Mouse (Mus musculus) heart, adult 2 months (tissue): ENCODE data around the gene Ubqln1. TPM values are rescaled to one million over a fixed set of nuclear protein-coding genes. Genes with fewer than 3 reads are reported as not detected.

Experiments used
- DNase-seq, 2 experiments: peaks; one replicate each; pipeline ENCODE4 v3.0.0; 2021
- H3K27ac ChIP-seq: fragments of 200-600 bp; 2 replicates; pipeline ENCODE4 v1.8.1; 2022
- H3K27me3 ChIP-seq: fragments of 200-500 bp; 2 replicates; pipeline ENCODE4 v1.6.1; 2012; ENCODE audit warnings: mild to moderate bottlenecking, low read length, inconsistent platforms, mixed read lengths; ENCODE audit not compliant: control insufficient read depth, insufficient read depth
- H3K36me3 ChIP-seq: fragments of 200-500 bp; 2 replicates; pipeline ENCODE4 v1.6.1; 2012; ENCODE audit warnings: low read length, inconsistent platforms; ENCODE audit not compliant: control insufficient read depth, insufficient read depth
- H3K4me1 ChIP-seq: fragments of 200-500 bp; 2 replicates; pipeline ENCODE4 v1.6.1; 2011; ENCODE audit warnings: low read length; ENCODE audit not compliant: control insufficient read depth, insufficient read depth
- H3K4me3 ChIP-seq: fragments of 200-600 bp; 2 replicates; pipeline ENCODE4 v1.8.1; 2022
- H3K79me2 ChIP-seq: fragments of 200-500 bp; replicated peaks from 2 replicates; pipeline ENCODE4 v1.6.1; 2012; ENCODE audit warnings: mild to moderate bottlenecking, inconsistent platforms, low read length, moderate library complexity, mixed read lengths; ENCODE audit not compliant: control insufficient read depth, insufficient read depth
- H3K9ac ChIP-seq: fragments of 200-500 bp; 2 replicates; pipeline ENCODE4 v1.6.1; 2012; ENCODE audit warnings: low read depth, mild to moderate bottlenecking, control low read depth, inconsistent platforms, low read length, mixed read lengths
- CTCF ChIP-seq: fragments of 200-600 bp; IDR thresholded peaks from 2 replicates; pipeline ENCODE4 v1.8.1; 2022; ENCODE audit warnings: antibody characterized with exemption, mild to moderate bottlenecking, moderate library complexity
- EP300 ChIP-seq: fragments of 200-500 bp; IDR thresholded peaks from 2 replicates; pipeline ENCODE4 v1.6.1; 2011; ENCODE audit warnings: low read depth, low read length, control low read depth; ENCODE audit not compliant: insufficient read depth
- POLR2A ChIP-seq: fragments of 200-500 bp; IDR thresholded peaks from 2 replicates; pipeline ENCODE4 v1.6.1; 2011; ENCODE audit warnings: mild to moderate bottlenecking, low read depth, low read length, control low read depth; ENCODE audit not compliant: insufficient read depth
- WGBS: fragments of 180-500 bp; shearing (Covaris S2); methylation state at CpG from one replicate; pipeline ENCODE4 v1.1.7; 2018; 5-methylcytosine and 5-hydroxymethylcytosine counted together
- intact Hi-C: fragments of 180-260 bp; cut with DNase I; formaldehyde crosslinking; loops from one replicate; pipeline ENCODE4 v1.15.1; 2025
- polyA plus RNA-seq: library from polyadenylated mRNA; depleted of rRNA; stranded (reverse); fragments of >200 nt; gene quantifications from 2 replicates; pipeline ENCODE4 v1.2.3, GENCODE M21; 2012
- total RNA-seq, 2 experiments: library from RNA; stranded (reverse); gene quantifications; 2 replicates each; pipeline ENCODE4 v1.2.3; 2021

The Ubqln1 gene
- total and polyA plus RNA-seq, 3 experiments = 48.8 to 49.4 (median 49.2) TPM

- H3K4me1 ChIP-seq = no peaks in the 10 kb centered on the region
- no peak for TF ChIP-seq POLR2A
- TF ChIP-seq EP300 = no peak
- no peak for TF ChIP-seq CTCF
- intact Hi-C loops = loop anchor here (2.0 kb wide), 1 partner anchor 31 kb away; no protein-coding TSS in a partner anchor
- DNase-seq = no peak
- H3K4me3 ChIP-seq = no peak overlapping the region
- H3K27ac ChIP-seq = no peak overlapping the region
- WGBS = 80% methylated on average over 5 of the region's 5 CpGs
- no peaks in the 10 kb centered on the region; the same call in 1 of the 2 replicates for H3K79me2 ChIP-seq
- H3K36me3 ChIP-seq = no peaks in the 10 kb centered on the region; the same call in 1 of the 2 replicates
- H3K27me3 ChIP-seq = no peaks in the 10 kb centered on the region
- no peak overlapping the region for H3K9ac ChIP-seq
Measured at GRCm38 (mm10) chr13:58189473-58189872, 26.0 kb downstream of the Ubqln1 start.

- no peaks in the 10 kb centered on the region; the same call in 1 of the 2 replicates for H3K79me2 ChIP-seq
- intact Hi-C loops = loop anchor here (1.0 to 2.0 kb wide), 2 partner anchors 30 to 44 kb away; no protein-coding TSS in a partner anchor
- DNase-seq = peak; percentile 76 to 87
- 65% methylated on average over 4 of the region's 4 CpGs for WGBS
- H3K9ac ChIP-seq = no peak overlapping the region
- H3K4me1 ChIP-seq = no peaks in the 10 kb centered on the region
- TF ChIP-seq CTCF (peak; percentile 95), EP300 (0 out of 2 replicates have a peak, but pooled peaks have one; percentile 30), POLR2A (no peak)
- peaks cover 3% of the 10 kb centered on the region for H3K36me3 ChIP-seq
- no peak overlapping the region for H3K4me3 ChIP-seq
- H3K27ac ChIP-seq = no peak overlapping the region
- no peaks in the 10 kb centered on the region for H3K27me3 ChIP-seq
Measured at GRCm38 (mm10) chr13:58188412-58188811, 27.0 kb downstream of the Ubqln1 start.

GRCm38 (mm10) chr13:58187751-58188150 lies 27.7 kb downstream of the Ubqln1 start:
- 96% methylated on average over 3 of the region's 3 CpGs for whole genome bisulfite sequencing
- Histone ChIP-seq H3K4me3 (no peak overlapping the region), H3K4me1 (no peaks in the 10 kb centered on the region), H3K27me3 (no peaks in the 10 kb centered on the region), H3K9ac (no peak overlapping the region), H3K79me2 (no peaks in the 10 kb centered on the region; the same call in 1 of the 2 replicates), H3K27ac (no peak overlapping the region), H3K36me3 (peaks cover 4% of the 10 kb centered on the region)
- no peak for TF ChIP-seq EP300
- TF ChIP-seq CTCF = no peak
- TF ChIP-seq POLR2A = no peak
- intact Hi-C loops = loop anchor here (1.0 to 2.0 kb wide), 2 partner anchors 29 to 45 kb away; no protein-coding TSS in a partner anchor
- no peak for DNase-seq

DNA sequence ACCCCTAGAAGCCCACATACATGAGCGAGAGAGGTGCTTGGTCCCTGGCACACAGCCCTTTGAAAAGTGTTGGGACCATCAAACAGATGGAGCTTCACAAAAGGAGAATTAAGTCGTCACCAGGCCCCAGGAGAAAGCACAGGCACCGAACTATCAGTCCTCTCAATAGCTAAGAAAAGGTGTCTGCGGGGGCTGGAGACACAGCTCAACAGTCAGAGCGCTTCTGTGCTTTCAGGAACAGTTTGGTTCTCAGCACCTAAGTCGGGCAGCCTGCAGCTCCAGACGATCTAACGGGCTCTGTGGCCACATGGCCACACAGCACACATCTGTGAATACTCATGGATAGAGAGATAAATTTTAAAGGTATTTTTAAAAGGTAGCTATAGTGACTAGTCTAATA lies 29.2 kb downstream of the Ubqln1 start:
- TF ChIP-seq POLR2A (no peak), EP300 (no peak), CTCF (no peak)
- intact Hi-C loops = no loop called here
- H3K9ac ChIP-seq = no peak overlapping the region
- H3K79me2 ChIP-seq = no peaks in the 10 kb centered on the region; the same call in 1 of the 2 replicates
- 84% methylated on average over 8 of the region's 8 CpGs for WGBS
- no peaks in the 10 kb centered on the region for H3K27me3 ChIP-seq
- H3K4me3 ChIP-seq = no peak overlapping the region
- peaks cover 4% of the 10 kb centered on the region for H3K36me3 ChIP-seq
- H3K27ac ChIP-seq = no peak overlapping the region
- DNase-seq = no peak
- no peaks in the 10 kb centered on the region for H3K4me1 ChIP-seq

DNA sequence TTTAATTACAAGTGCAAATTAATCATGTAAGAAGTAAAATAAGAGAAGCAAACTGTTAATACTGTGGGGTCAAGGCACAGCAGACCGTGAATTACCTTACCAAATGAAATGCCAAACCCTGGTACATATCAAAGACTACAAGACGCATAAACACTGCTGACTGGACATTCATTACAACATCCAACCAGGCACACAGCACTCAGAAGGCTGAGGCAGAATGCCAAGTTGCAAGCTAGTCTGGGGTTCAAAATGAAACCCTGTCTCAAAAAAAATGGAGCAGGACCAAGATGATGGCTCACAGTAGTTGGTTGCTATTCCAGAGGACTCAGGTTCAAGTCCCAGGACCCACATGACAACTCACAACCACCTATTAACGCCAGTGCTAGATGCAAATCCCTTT lies 31.3 kb downstream of the Ubqln1 start:
- Histone ChIP-seq H3K4me1 (no peaks in the 10 kb centered on the region), H3K27me3 (no peaks in the 10 kb centered on the region), H3K79me2 (no peaks in the 10 kb centered on the region; the same call in 1 of the 2 replicates), H3K9ac (no peak overlapping the region), H3K27ac (no peak overlapping the region), H3K36me3 (peaks cover 4% of the 10 kb centered on the region; the same call in 1 of the 2 replicates), H3K4me3 (no peak overlapping the region)
- intact Hi-C loops = no loop called here
- 75% methylated on average over 3 of the region's 3 CpGs for WGBS
- TF ChIP-seq POLR2A (no peak), EP300 (no peak), CTCF (no peak)
- DNase-seq = no peak

- DNase-seq = no peak
- 90% methylated on average over 14 of the region's 14 CpGs for whole genome bisulfite sequencing
- Histone ChIP-seq H3K9ac (no peak overlapping the region), H3K36me3 (peaks cover 4% of the 10 kb centered on the region; the same call in 1 of the 2 replicates), H3K27me3 (no peaks in the 10 kb centered on the region), H3K4me3 (no peak overlapping the region), H3K27ac (no peak overlapping the region), H3K4me1 (no peaks in the 10 kb centered on the region), H3K79me2 (no peaks in the 10 kb centered on the region; the same call in 1 of the 2 replicates)
- intact Hi-C loops = no loop called here
- TF ChIP-seq EP300 (no peak), POLR2A (no peak), CTCF (no peak)
Measured at GRCm38 (mm10) chr13:58181607-58182551, 33.6 kb downstream of the Ubqln1 start.
